Mouse (Mus musculus): ENCODE measurements around the gene Zic2.

DNA sequence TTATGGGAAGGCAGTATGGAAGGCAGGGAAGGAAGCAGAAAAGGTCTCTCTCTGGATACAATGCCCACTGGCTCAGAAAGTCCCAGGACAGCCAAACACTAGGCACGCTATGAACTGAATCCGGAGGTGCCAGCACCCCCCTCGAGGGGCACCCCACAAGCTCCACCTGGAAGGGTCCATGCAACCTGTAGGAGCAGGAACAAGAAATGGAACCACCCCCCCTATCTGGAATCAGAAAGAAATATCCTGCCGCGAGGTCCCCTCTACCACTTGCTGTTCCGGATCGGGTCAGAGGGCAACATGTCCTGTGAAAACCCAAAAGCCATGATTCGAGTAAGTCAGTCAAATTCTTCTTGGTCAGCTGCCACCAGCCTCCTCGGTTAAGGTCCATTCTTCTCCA lies 13.3 kb upstream of the Zic2 start:
- TF ChIP-seq POLR2A (IDR thresholded peaks at IDR 0.05; ENCODE audit: extremely low read depth, insufficient read depth, low read length) (no peak), CTCF (IDR thresholded peaks at IDR 0.05; ENCODE audit: extremely low read depth, insufficient read depth, low read length) (no peak)

Data from cortical plate, adult 2 months (tissue).